Mouse (Mus musculus): ENCODE measurements around the gene Otogl. TPM values are rescaled to one million over a fixed set of nuclear protein-coding genes. Genes with fewer than 3 reads are reported as not detected.
"Not testable (repeated sequence)": the region's sequence is repeated elsewhere in the genome, so short reads cannot be mapped to it uniquely, and the experiment has no call there.

Otogl gene
- total RNA-seq, 4 experiments from 2014 or later = 0.09 to 0.38 (median 0.23) TPM

DNA sequence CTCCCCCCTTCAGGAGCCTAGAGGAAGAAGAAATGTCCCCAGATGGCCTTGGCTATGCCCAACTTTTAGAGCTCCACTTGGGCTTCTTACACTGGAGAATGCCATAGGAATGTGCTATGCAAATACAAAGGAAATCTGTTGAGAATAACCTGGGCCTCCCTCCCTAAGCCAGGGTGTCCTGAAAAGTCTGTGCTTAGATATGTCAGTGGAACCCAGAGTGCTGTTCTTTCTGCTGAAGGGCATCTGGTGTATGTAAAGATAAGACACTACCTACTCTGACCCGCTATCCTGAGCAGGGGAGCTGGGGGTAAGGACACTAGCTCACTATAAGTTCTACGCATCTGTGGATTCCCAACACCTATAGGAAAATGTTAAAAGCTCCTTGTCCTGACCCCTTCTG is 106.7 kb downstream of the Otogl start:
- no peak for DNase-seq

- DNase-seq = not testable (repeated sequence)
Measured at GRCm38 (mm10) chr10:107804285-107804684, 107.6 kb downstream of the Otogl start.

DNA sequence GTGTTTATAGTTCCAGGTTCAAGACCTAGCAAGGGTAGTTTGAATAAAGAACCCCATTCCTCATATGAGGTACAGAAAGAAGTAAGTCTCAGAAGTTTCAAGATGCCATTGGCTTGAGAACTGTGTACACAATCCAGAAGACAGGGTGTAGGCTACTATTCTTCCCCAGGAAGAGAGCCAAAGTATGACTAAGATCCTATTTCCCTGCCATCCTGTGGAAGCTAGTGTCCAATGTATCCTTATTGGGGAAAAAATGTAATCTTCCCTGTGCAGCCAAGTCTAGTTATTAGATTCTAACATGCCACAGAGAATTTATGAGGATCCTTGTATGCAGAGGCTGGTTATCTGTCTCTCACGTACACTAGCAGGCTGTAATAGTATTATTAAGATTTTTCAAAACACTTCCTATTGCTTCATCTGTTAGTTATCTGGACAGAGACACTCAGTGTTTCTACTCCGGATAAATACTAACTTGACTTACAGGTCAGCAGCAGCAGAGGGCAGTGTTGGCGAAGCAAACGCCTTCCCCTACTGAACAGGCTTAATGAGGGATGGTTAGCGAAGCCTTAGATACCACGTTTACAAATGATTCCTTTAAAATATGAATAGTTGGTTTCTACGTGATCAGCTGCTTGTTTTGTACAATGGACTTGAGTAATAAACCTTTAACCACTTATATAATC is 112.1 kb downstream of the Otogl start:
- DNase-seq = peak; percentile 18

DNA sequence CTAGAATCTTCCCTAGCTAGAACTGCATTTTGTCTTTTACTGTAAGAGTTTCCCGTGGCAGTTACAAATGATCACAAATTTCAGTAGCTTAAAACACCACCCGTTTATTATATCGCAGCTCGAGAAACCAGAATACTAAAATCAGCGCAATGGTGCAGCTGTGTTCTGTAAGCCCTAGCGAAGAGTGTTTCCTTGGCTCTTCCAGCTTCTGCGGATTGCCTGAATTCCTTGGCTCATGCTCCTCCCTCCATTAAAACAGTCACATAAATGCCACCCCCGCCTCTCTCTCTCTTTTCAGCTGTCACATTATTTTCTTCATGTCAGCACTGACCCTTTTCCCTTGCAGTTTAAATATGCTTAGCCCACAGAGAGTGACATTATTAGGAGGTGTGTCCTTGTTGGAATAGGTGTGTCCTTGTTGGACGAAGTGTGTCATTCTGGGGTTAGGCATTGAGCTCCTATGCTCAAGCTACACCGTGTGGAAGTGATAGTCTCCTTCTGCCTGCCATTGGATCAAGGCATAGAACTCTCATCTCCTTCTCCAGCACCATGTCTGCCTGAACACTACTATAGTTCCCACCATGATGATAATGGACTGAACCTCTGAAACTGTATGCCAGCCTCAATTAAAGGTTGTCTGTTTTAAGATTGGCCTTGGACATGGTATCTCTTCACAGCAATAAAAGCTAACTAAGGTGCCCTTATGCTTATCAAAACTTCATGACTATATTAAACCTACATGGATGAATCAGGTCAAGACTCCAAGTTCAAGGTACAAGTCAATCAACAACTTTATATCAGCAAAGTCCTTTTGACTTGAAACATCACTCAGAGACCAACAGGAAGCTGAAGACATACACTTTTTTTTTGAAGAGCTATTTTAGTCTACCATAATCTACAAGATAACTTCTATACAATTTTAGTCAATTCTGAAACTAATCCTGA is 116.8 kb downstream of the Otogl start:
- no peak for DNase-seq

- no peak for DNase-seq
Measured at GRCm38 (mm10) chr10:107792491-107792890, 119.4 kb downstream of the Otogl start.

DNA sequence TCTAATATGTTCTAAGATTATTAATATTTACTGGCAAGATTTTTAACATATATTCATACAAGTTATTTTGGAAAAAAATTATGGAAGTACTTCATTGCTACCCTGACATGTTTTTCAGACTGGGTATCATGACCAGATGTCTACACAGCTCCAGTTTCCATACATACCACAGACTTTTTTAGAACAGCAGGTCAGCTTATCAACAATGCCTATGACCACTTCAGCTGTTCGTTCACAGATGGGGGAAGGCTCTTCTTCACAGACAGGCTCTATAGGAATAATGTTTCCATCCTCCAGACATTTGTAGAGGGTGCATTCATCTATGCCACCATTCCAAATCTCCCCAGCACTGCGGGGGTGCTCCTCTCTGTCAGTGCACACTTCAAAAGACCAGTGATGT is 132.4 kb downstream of the Otogl start:
- no peak for DNase-seq

- no peak for DNase-seq
Measured at GRCm38 (mm10) chr10:107759624-107760023, 152.3 kb downstream of the Otogl start.

- DNase-seq = no peak
Measured at GRCm38 (mm10) chr10:107753471-107753870, 158.5 kb downstream of the Otogl start.

- no peak for DNase-seq
Measured at GRCm38 (mm10) chr10:107752351-107753143, 159.4 kb downstream of the Otogl start.

GRCm38 (mm10) chr10:107751944-107752343 is 160.0 kb downstream of the Otogl start:
- no peak for DNase-seq

DNA sequence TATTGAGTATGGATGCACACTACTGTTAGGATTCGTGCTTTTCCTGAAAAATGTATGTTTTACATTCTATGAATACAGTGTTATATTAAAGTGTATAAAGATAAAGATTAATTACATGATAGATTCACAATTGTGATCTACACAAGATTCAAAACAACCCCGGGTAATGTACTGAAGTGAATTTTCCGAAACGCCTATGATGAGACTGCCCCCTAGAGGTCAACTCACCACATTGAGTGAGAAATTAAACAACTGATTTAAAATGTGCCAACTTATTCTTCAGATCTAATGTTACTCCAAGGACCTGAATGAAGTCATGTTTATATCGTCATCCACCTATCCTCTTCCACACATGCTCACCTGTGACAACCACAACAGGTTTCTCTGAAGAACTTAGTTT is 164.4 kb downstream of the Otogl start:
- no peak for DNase-seq

GRCm38 (mm10) chr10:107746717-107747116 is 165.2 kb downstream of the Otogl start:
- no peak for DNase-seq

DNA sequence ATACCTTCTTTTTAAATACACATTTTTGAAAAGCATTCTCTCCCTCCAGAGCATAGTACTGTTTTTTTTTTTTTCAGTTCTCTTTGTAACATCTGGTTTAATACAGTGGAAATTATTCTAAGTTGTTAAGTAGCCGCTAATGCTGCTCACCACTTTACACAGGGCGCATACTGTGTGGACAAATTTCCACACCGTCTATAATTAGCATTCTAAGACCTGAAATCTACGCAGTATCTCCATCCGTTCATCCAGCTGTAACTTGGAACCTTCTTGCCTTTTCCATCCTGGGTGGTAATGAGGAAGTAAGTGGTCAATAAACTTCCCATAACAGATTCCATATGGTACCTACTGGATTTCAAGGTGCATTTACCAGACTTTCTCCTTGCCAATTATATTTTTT is 172.1 kb downstream of the Otogl start:
- no peak for DNase-seq

DNA sequence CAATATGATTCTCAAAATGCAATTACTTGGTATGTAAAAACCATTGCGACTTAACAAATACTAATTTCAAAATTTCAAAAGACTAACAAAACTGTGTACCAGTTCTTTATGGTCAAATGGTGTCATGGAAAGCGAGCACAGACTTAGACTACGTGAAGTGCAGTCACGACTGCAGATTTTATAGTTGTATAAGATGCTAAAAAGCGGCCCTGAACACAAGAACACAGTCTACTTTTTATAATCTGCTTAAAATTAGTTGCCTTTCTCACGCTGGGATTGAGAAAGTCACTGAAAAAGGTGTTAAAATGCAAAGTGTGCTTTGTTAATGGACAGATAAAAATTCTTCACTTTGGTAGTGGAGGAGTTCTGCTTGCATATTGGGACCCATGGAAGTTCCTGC is 174.2 kb downstream of the Otogl start:
- no peak for DNase-seq

DNA sequence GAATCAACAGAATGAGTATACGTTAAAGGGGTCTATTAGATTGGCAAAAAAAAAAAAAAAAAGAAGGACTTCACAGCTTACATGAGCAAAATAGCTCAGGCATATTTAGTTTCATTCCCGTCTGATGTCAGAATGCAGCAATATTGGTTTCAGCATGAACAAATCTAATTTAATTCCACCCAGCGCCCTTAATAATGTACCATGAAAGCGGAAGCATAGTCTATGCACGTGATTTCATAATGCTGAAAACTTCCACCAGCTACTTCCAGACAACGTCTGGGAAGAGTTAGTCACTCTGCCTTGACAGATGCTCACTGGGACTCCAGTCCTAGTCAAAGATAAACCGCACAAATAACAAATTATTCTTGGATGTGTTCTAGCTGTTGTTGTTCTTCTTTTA is 176.5 kb downstream of the Otogl start:
- no peak for DNase-seq

DNA sequence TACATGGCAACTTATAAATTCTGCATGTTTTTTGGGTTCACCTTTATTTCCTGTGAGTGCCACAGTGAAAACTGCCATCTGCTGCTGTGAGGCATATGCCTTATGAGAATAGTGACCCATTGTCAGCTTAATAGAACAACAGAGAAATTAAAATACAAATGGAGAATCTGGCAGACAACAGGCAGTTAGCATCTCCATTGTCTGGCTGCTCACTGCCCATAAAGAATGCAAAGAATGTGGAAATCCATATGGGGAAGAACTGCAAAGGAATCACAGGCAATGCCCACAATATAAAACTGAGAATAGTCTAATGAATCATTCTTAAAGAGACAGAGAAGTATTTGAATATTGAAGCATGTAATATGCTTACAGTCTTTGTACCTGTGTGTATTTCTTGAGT is 177.6 kb downstream of the Otogl start:
- DNase-seq = no peak

- no peak for DNase-seq
Measured at GRCm38 (mm10) chr10:107725631-107726030, 186.3 kb downstream of the Otogl start.

DNA sequence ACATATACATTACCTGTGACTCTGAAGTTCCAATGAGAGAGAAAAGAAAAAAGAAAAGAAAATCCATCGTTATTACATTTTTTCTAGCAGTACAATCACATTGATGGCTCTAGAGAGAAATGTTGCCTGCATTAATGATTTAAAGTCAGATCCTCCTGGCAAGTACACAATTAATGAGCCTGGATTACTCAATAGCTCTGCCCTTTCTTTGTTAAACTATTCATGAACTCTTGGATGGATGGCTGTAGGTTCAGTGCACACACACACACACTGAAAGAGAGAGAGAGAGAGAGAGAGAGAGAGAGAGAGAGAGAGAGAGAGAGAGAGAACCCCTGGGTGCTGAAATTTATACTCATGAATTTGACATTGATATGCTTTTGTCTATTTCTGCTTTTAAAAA is 192.1 kb downstream of the Otogl start, which contains the start of gene Ptprq:
TSS of gene Ptprq (minus strand) at position 246 of the 400 bp plus-strand sequence.
- DNase-seq = no peak

Measured in adrenal gland, adult 8-10 months (tissue).